Comparison of ENCODE assay signal across 16 mouse cellular contexts in the genomic region with DNA sequence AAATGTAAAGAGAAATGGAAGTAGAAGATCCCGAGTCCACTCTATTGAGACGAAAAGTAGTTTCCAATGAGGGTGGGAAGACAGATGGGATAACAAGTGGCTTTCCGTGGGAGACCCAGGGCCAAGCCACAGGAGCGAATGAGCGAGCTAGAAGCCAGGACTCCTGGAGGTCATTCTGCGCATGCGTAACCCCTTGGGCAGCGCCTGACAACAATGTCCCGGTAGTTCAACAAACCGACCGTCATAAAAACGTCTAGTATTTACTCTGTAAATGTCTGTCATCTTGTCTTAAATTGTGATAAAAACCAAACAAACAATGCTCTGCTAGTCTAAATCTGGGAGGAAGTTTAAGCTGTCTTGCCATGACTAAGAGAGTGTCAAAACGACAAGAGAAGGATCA.
DNase-seq lines count a peak whose midpoint lies in the region; ATAC-seq and TF ChIP-seq lines count a peak whose summit lies in the region.
"Had no signal": no experiment of that assay in that cellular context is flagged by ENCODE, and none has a peak within 500 bp of the region (broad histone marks: within the 10 kb centered on the region; RNA-seq: fewer than 3 reads in every experiment).

No protein-coding gene starts in this region.

- whole genome bisulfite sequencing in heart, embryonic 11.5 days (ENCODE audit: insufficient replicate concordance), result 55% methylated on average over 13 of the region's 13 CpGs
- WGBS in heart, adult 2 months, result 77% methylated on average over 13 of the region's 13 CpGs
- WGBS in kidney, embryonic 16.5 days, result 33% methylated on average over 13 of the region's 13 CpGs
- 30% methylated on average over 13 of the region's 13 CpGs for WGBS in large intestine, adult 2 months

- no peaks in the 10 kb centered on the region for H3K27me3 ChIP-seq in heart, embryonic 11.5 days (ENCODE audit: control insufficient read depth, insufficient read depth, low read length)
- no peaks in the 10 kb centered on the region for H3K27me3 ChIP-seq in heart, adult 2 months (ENCODE audit: control insufficient read depth, insufficient read depth, low read length)
- no peaks in the 10 kb centered on the region for H3K27me3 ChIP-seq in kidney, embryonic 16.5 days (ENCODE audit: insufficient read depth, low read length)
- H3K27me3 ChIP-seq: forebrain, embryonic 15.5 days had no signal

- H3K9ac ChIP-seq in heart, embryonic 11.5 days (ENCODE audit: low read depth, low read length), result no peak overlapping the region
- no peak overlapping the region for H3K9ac ChIP-seq in heart, adult 2 months (ENCODE audit: low read depth, low read length)
- no peak overlapping the region for H3K9ac ChIP-seq in kidney, embryonic 16.5 days (replicated peaks; ENCODE audit: low read length)
- H3K9ac ChIP-seq: forebrain, embryonic 15.5 days; hindbrain, embryonic 14.5 days; liver, embryonic 12.5 days had no signal

- H3K4me1 ChIP-seq in heart, embryonic 11.5 days (ENCODE audit: control insufficient read depth, insufficient read depth, low read length), result peaks cover under 1% of the 10 kb centered on the region; the same call in 1 of the 2 replicates
- H3K4me1 ChIP-seq in heart, adult 2 months (ENCODE audit: control insufficient read depth, insufficient read depth, low read length), result peaks cover 2% of the 10 kb centered on the region
- H3K4me1 ChIP-seq in kidney, embryonic 16.5 days (ENCODE audit: insufficient read depth, low read length), result no peaks in the 10 kb centered on the region; the same call in 1 of the 2 replicates
- H3K4me1 ChIP-seq: forebrain, embryonic 15.5 days; liver, embryonic 12.5 days had no signal

- H3K79me2 ChIP-seq in heart, adult 2 months (replicated peaks; ENCODE audit: control insufficient read depth, insufficient read depth, low read length), result no peaks in the 10 kb centered on the region

- intact Hi-C loops in heart, adult 2 months (cut with DNase I), result no loop called here

- no peak for TF ChIP-seq CTCF in heart, adult 2 months (IDR thresholded peaks at IDR 0.05)

- no peak for ATAC-seq in heart, embryonic 11.5 days (replicated peaks; ENCODE audit: insufficient number of reproducible peaks, low FRiP score, low TSS enrichment)
- no peak for ATAC-seq in kidney, embryonic 16.5 days (ENCODE audit: low FRiP score, low TSS enrichment)
- ATAC-seq: forebrain, embryonic 15.5 days; liver, embryonic 12.5 days; midbrain, embryonic 16.5 days had no signal

- H3K27ac ChIP-seq in heart, embryonic 11.5 days (ENCODE audit: low read depth, low read length), result peak overlapping the region; percentile 38; the same call in 1 of the 2 replicates
- H3K27ac ChIP-seq in heart, adult 2 months, result no peak overlapping the region
- peak overlapping the region; percentile 36; the same call in 1 of the 2 replicates for H3K27ac ChIP-seq in kidney, embryonic 16.5 days (ENCODE audit: low read length)
- H3K27ac ChIP-seq: embryonic facial prominence, embryonic 10.5 days; forebrain, embryonic 15.5 days; hindbrain, embryonic 14.5 days; layer of hippocampus, adult 2 months; liver, embryonic 12.5 days had no signal

- H3K4me2 ChIP-seq in heart, embryonic 11.5 days, result peak overlapping the region; percentile 32
- H3K4me2 ChIP-seq in kidney, embryonic 16.5 days (replicated peaks; ENCODE audit: low read depth, low read length), result peak overlapping the region; percentile 20
- H3K4me2 ChIP-seq: forebrain, embryonic 15.5 days; hindbrain, embryonic 14.5 days; liver, embryonic 12.5 days had no signal

- TF ChIP-seq EP300 in heart, adult 2 months (IDR thresholded peaks at IDR 0.05; ENCODE audit: insufficient read depth, low read depth, low read length), result no peak

- TF ChIP-seq POLR2A in heart, adult 2 months (IDR thresholded peaks at IDR 0.05; ENCODE audit: insufficient read depth, low read depth, low read length), result no peak

- no peak overlapping the region for H3K4me3 ChIP-seq in heart, embryonic 11.5 days (ENCODE audit: low read depth, low read length)
- H3K4me3 ChIP-seq in heart, adult 2 months, result no peak overlapping the region
- H3K4me3 ChIP-seq in kidney, embryonic 16.5 days (ENCODE audit: low read length), result no peak overlapping the region
- H3K4me3 ChIP-seq: embryonic facial prominence, embryonic 10.5 days; erythroblast, embryonic 14.5 days; forebrain, embryonic 15.5 days; layer of hippocampus, adult 2 months; liver, embryonic 12.5 days had no signal

- H3K9me3 ChIP-seq in heart, embryonic 11.5 days (replicated peaks; ENCODE audit: control insufficient read depth, low read length), result no peaks in the 10 kb centered on the region
- no peaks in the 10 kb centered on the region for H3K9me3 ChIP-seq in kidney, embryonic 16.5 days (ENCODE audit: low read length)
- H3K9me3 ChIP-seq: embryonic facial prominence, embryonic 10.5 days; forebrain, embryonic 15.5 days; liver, embryonic 12.5 days had no signal

- H3K36me3 ChIP-seq in heart, embryonic 11.5 days (ENCODE audit: control insufficient read depth, insufficient read depth, low read length), result no peaks in the 10 kb centered on the region
- no peaks in the 10 kb centered on the region for H3K36me3 ChIP-seq in heart, adult 2 months (ENCODE audit: control insufficient read depth, insufficient read depth, low read length)
- no peaks in the 10 kb centered on the region for H3K36me3 ChIP-seq in kidney, embryonic 16.5 days (ENCODE audit: insufficient read depth, low read length)
- H3K36me3 ChIP-seq: embryonic facial prominence, embryonic 10.5 days; forebrain, embryonic 15.5 days; liver, embryonic 12.5 days had no signal

- no peak for DNase-seq in heart, adult 2 months
- DNase-seq in kidney, adult 18-20 months, result no peak
- peak; percentile 38 for DNase-seq in R1 (ENCODE audit: low read depth, low spot score)
- peak; percentile 14 for DNase-seq in large intestine, adult 2 months (ENCODE audit: low read depth, low spot score)
- DNase-seq in thymus, postnatal 0 days (ENCODE audit: low spot score), result no peak
- DNase-seq in ovary, adult 18-20 months (ENCODE audit: low spot score), result no peak
- DNase-seq: cerebellum, postnatal 14 days had no signal

Comparison
In these comparisons a context has a peak if more than half of its experiments do, and no peak if none do; other contexts are left out.
1. DNase-seq: peak in R1 (single experiment) and large intestine, adult 2 months (single experiment); none in heart, adult 2 months (0 of 2), kidney, adult 18-20 months (single experiment), thymus, postnatal 0 days (single experiment) and ovary, adult 18-20 months (single experiment).